Mouse (Mus musculus) layer of hippocampus, adult 2 months (tissue): ENCODE measurements around the gene Kctd20. TPM values are rescaled to one million over a fixed set of nuclear protein-coding genes. Genes with fewer than 3 reads are reported as not detected.

Source experiments
- DNase-seq, 2 experiments: peaks; one replicate each; pipeline ENCODE4 v3.0.0; 2022; ENCODE audit warnings: low spot score in 2 of 2
- H3K27ac ChIP-seq: fragments of 200-600 bp; 2 replicates; pipeline ENCODE4 v1.8.1; 2022
- H3K4me3 ChIP-seq: fragments of 200-600 bp; 2 replicates; pipeline ENCODE4 v1.8.1; 2022; ENCODE audit warnings: mild to moderate bottlenecking
- CTCF ChIP-seq: fragments of 200-600 bp; conservative IDR thresholded peaks from 2 replicates; pipeline ENCODE4 v1.8.1; 2022; ENCODE audit warnings: antibody characterized with exemption, mild to moderate bottlenecking, moderate library complexity
- long read RNA-seq, 2 experiments: library from polyadenylated mRNA; stranded (forward); transcript quantifications; one replicate each; pipeline ENCODE4 v2.0.0; 2021; ENCODE audit warnings: borderline mapping rate in 2 of 2
- total RNA-seq, 2 experiments: library from RNA; stranded (reverse); gene quantifications; 2 replicates each; pipeline ENCODE4 v1.2.3; 2021

Gene Kctd20
- 10 to 100 TPM; 58.7 to 64.4 TPM for total RNA-seq
- long read RNA-seq, experiment 1, transcript Kctd20-203 (7 exons, 3,853 nt), result major isoform, 53 of 72 reads
- long read RNA-seq, experiment 1, transcript Kctd20-202 (7 exons, 2,162 nt), result minor isoform, 6 of 72 reads
- long read RNA-seq, experiment 1, partial matches to known transcripts, result 2 of 72 reads
- long read RNA-seq, experiment 1, other reads (novel, unspliced or antisense), result 10 of 72 reads
- long read RNA-seq, experiment 2, full-length matches to known transcripts, result 100 of 109 reads
- long read RNA-seq, experiment 2, partial matches to known transcripts, result 5 of 109 reads
- long read RNA-seq, experiment 2, other reads (novel, unspliced or antisense), result 4 of 109 reads

GRCm38 (mm10) chr17:28951831-28952799 lies at the start of gene Kctd20:
TSS of gene Kctd20 (plus strand) at chr17:28951950.
- DNase-seq, result peak; percentile 84 to 88
- peak within 1 kb of the TSS; percentile 99 for H3K27ac ChIP-seq
- TF ChIP-seq CTCF, result no peak
- peak within 1 kb of the TSS; percentile 96 for H3K4me3 ChIP-seq

GRCm38 (mm10) chr17:28904546-28905376 lies 47.0 kb upstream of the Kctd20 start:
- peak overlapping the region; percentile 87 for H3K27ac ChIP-seq
- peak; percentile 83 for TF ChIP-seq CTCF
- DNase-seq, result peak; percentile 49 to 71
- no peak overlapping the region for H3K4me3 ChIP-seq

- no peak for DNase-seq
These were observed 46.3 kb upstream of the Kctd20 start for GRCm38 (mm10) chr17:28905377-28905916.

GRCm38 (mm10) chr17:28907959-28908358 lies 43.8 kb upstream of the Kctd20 start:
- H3K27ac ChIP-seq, result peak overlapping the region; percentile 29
- DNase-seq, result peak; percentile 24 to 66
- no peak for TF ChIP-seq CTCF

More at GRCm38 (mm10) chr17:28905377-28905916, 46.3 kb upstream of the Kctd20 start:
- no peak overlapping the region for H3K4me3 ChIP-seq
- H3K27ac ChIP-seq, result peak overlapping the region; percentile 87
- TF ChIP-seq CTCF, result no peak

GRCm38 (mm10) chr17:28909252-28909941 lies 42.4 kb upstream of the Kctd20 start:
- peak in 1 of 2 experiments; percentile 40 for DNase-seq
- Histone ChIP-seq H3K4me3 (no peak overlapping the region), H3K27ac (no peak overlapping the region)
- peak; percentile 74 for TF ChIP-seq CTCF

More at GRCm38 (mm10) chr17:28907959-28908358, 43.8 kb upstream of the Kctd20 start:
- H3K4me3 ChIP-seq, result no peak overlapping the region

- Histone ChIP-seq H3K4me3 (no peak overlapping the region), H3K27ac (no peak overlapping the region)
- no peak for DNase-seq
- no peak for TF ChIP-seq CTCF
These were observed 41.6 kb upstream of the Kctd20 start for GRCm38 (mm10) chr17:28910139-28910538.

GRCm38 (mm10) chr17:28913200-28913599 lies 38.5 kb upstream of the Kctd20 start:
- Histone ChIP-seq H3K4me3 (no peak overlapping the region), H3K27ac (no peak overlapping the region)
- DNase-seq, result no peak
- TF ChIP-seq CTCF, result no peak

GRCm38 (mm10) chr17:28913940-28914339 lies 37.8 kb upstream of the Kctd20 start:
- no peak for DNase-seq
- no peak overlapping the region for H3K4me3 ChIP-seq
- TF ChIP-seq CTCF, result no peak
- no peak overlapping the region for H3K27ac ChIP-seq

- DNase-seq, result no peak
- no peak for TF ChIP-seq CTCF
- H3K27ac ChIP-seq, result no peak within 1 kb of the TSS
- no peak within 1 kb of the TSS for H3K4me3 ChIP-seq
These were observed 36.6 kb upstream of the Kctd20 start, which contains the start of gene 4930539E08Rik for GRCm38 (mm10) chr17:28915060-28915628. TSS of gene 4930539E08Rik (minus strand) at chr17:28915324.

GRCm38 (mm10) chr17:28916520-28916919 lies 35.2 kb upstream of the Kctd20 start:
- H3K27ac ChIP-seq, result no peak overlapping the region
- no peak for DNase-seq
- H3K4me3 ChIP-seq, result no peak overlapping the region
- TF ChIP-seq CTCF, result no peak

- Histone ChIP-seq H3K4me3 (no peak overlapping the region), H3K27ac (no peak overlapping the region)
- no peak for TF ChIP-seq CTCF
- DNase-seq, result peak in 1 of 2 experiments; percentile 1
These were observed 30.7 kb upstream of the Kctd20 start for GRCm38 (mm10) chr17:28921086-28921485.
